Mouse (Mus musculus) brain, embryonic 18.5 days (tissue): ENCODE data around the gene 5031410I06Rik.
"Not testable (repeated sequence)": the region's sequence is repeated elsewhere in the genome, so short reads cannot be mapped to it uniquely, and the experiment has no call there.

Experiments
- DNase-seq: peaks from one replicate; pipeline ENCODE4 v3.0.0-alpha.2; 2012; ENCODE audit warnings: low read depth, low spot score

The 5031410I06Rik gene

GRCm38 (mm10) chr5:26105262-26105661 is at the start of gene 5031410I06Rik:
Gene 5031410I06Rik, minus strand, starts transcription at chr5:26105362.
- DNase-seq: not testable (repeated sequence)

- DNase-seq: no peak
Measured at GRCm38 (mm10) chr5:26142891-26143290, 37.7 kb upstream of the 5031410I06Rik start.

- not testable (repeated sequence) for DNase-seq
Measured at GRCm38 (mm10) chr5:26121321-26121720, 16.2 kb upstream of the 5031410I06Rik start, which contains the start of gene Gm10220. Gene Gm10220, minus strand, starts transcription at chr5:26121421.

- DNase-seq: not testable (repeated sequence)
Measured at GRCm38 (mm10) chr5:26089191-26089590, 16.0 kb downstream of the 5031410I06Rik start, which contains the start of gene Gm10471. Gene Gm10471, minus strand, starts transcription at chr5:26089291.

- not testable (repeated sequence) for DNase-seq
Measured at GRCm38 (mm10) chr5:26079023-26079422, 26.1 kb downstream of the 5031410I06Rik start.

- no peak for DNase-seq
Measured at GRCm38 (mm10) chr5:26070716-26071115, 34.4 kb downstream of the 5031410I06Rik start.

- DNase-seq: not testable (repeated sequence)
Measured at GRCm38 (mm10) chr5:26058481-26058880, 46.7 kb downstream of the 5031410I06Rik start, which contains the start of gene Gm7347. Gene Gm7347, minus strand, starts transcription at chr5:26058581.
